Mouse (Mus musculus) cortical plate, adult 2 months (tissue): ENCODE measurements at regions not wholly inside any gene's neighbourhood (a gene's known extent, or its start where the extent isn't known, plus 50 kb on each side); places are given as distances from the start of the nearest gene placed in this dataset.

Experiments
- CTCF ChIP-seq: fragments of 200-500 bp; IDR thresholded peaks from 2 replicates; pipeline ENCODE4 v1.5.1; 2011; ENCODE audit warnings: mild to moderate bottlenecking, control low read depth, low read length; ENCODE audit not compliant: insufficient read depth; ENCODE audit errors: extremely low read depth
- POLR2A ChIP-seq: fragments of 200-500 bp; IDR thresholded peaks from 2 replicates; pipeline ENCODE4 v1.6.1; 2011; ENCODE audit warnings: mild to moderate bottlenecking, low read length, control low read depth; ENCODE audit not compliant: insufficient read depth; ENCODE audit errors: extremely low read depth

DNA sequence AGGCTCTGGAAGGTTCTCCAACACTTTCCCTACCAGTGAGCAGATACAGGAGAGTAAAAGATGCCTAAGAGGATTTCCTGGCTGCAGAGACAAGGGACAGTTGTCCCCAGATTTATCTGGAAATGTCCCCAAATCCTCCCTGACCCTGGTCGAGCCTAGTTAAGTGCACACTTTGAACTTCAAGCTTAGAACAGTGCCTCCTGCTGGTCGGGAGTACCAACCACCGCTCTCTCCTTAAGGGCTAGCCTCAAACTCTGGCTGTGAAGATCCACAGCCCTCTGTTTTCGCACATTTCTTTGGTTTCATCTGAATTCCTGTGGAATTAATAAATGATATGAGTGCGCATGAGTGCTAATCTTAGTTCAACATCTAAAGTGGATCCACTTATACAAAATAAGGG is 146.1 kb upstream of the Sfswap start:
- TF ChIP-seq POLR2A (no peak), CTCF (no peak)
